Mouse (Mus musculus): Measurements from ENCODE around the gene Cblb.

DNA sequence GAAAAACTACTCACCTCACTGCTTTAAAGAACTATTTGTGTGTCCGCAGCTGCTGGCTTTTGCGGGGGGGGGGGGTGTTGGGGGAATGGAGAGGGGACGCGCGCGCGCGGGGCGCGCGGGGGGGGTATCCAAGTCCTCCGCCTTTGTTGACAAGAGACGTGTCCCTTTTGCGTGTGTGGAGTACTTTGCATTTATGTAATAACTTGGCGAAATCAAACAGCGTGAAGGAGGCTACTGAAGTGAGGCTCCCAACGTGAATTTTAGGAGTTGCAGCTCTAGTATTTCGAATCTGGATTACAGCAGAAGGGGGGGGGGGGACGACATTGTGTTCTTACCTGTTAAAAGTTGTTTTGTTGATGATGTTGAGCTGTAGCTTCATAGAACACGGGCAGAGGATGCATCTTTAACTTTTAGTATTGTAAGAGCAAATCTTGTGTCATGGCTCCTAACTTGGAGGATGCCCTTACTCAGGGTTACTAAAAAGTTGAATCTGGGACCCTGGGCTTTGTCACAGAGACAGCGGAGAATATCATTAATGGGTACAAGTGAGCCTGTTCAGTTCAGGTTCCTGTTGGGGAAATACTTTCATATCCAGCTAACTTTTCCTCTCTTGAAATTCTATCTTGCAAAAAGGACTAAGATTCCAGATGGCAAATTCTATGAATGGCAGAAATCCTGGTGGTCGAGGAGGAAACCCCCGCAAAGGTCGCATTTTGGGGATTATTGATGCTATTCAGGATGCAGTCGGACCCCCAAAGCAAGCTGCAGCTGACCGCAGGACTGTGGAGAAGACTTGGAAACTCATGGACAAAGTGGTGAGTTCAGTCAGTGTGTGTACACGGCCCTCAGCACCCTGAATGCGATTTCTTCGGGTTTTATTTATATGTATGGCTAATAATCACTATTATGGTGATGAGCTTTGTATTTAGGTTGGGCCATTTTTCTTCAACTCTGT lies 1.6 kb downstream of the Cblb start:
- TF ChIP-seq CTCF (IDR thresholded peaks at IDR 0.05; ENCODE audit: borderline replicate concordance, insufficient read depth, low read length) = no peak
- no peak; the same call in 1 of the 2 replicates for TF ChIP-seq POLR2A (IDR thresholded peaks at IDR 0.05; ENCODE audit: low read depth, low read length)
